Mouse (Mus musculus) MEL (cell line): ENCODE data around the gene Il12rb1.

Experiments used
- CHD2 ChIP-seq: IDR thresholded peaks from 2 replicates; pipeline ENCODE4 v1.6.1; 2011; ENCODE audit warnings: low read length, improper control_type of control experiment
- CTCF ChIP-seq, 3 experiments: IDR thresholded peaks in 2 of 3; conservative IDR thresholded peaks in 1 of 3; 2 replicates each; pipeline ENCODE4 v1.5.1; 2011 to 2012; ENCODE audit warnings: low read length in 3 of 3, low read depth in 2 of 3, mild to moderate bottlenecking in 2 of 3, improper control_type of control experiment in 1 of 3, inconsistent platforms in 1 of 3, mixed read lengths in 1 of 3, moderate library complexity in 1 of 3; ENCODE audit not compliant: control insufficient read depth in 1 of 3, insufficient read depth in 1 of 3, poor library complexity in 1 of 3, severe bottlenecking in 1 of 3
- EP300 ChIP-seq, 2 experiments: IDR thresholded peaks; 2 replicates each; pipeline ENCODE4 v1.6.1; 2011; ENCODE audit warnings: improper control_type of control experiment in 2 of 2, low read length in 2 of 2, low read depth in 1 of 2, mild to moderate bottlenecking in 1 of 2
- GATA1 ChIP-seq: IDR thresholded peaks from 2 replicates; pipeline ENCODE4 v1.6.1; 2011; ENCODE audit warnings: low read depth, low read length, improper control_type of control experiment
- MAX ChIP-seq: IDR thresholded peaks from 2 replicates; pipeline ENCODE4 v1.6.1; 2011; ENCODE audit warnings: low read length, improper control_type of control experiment
- MYC ChIP-seq: IDR thresholded peaks from 2 replicates; pipeline ENCODE4 v1.6.1; 2011; ENCODE audit warnings: low read depth, mild to moderate bottlenecking, low read length, improper control_type of control experiment, moderate library complexity
- NELFE ChIP-seq: IDR thresholded peaks from 2 replicates; pipeline ENCODE4 v1.6.1; 2011; ENCODE audit warnings: low read depth, low read length, improper control_type of control experiment
- POLR2A ChIP-seq, 2 experiments: IDR thresholded peaks; 2 replicates each; pipeline ENCODE4 v1.6.1; 2011 to 2012; ENCODE audit warnings: low read length in 2 of 2, mild to moderate bottlenecking in 2 of 2, control low read depth in 1 of 2, improper control_type of control experiment in 1 of 2, low read depth in 1 of 2, moderate library complexity in 1 of 2; ENCODE audit not compliant: control insufficient read depth in 1 of 2, insufficient read depth in 1 of 2, poor library complexity in 1 of 2
- RAD21 ChIP-seq: IDR thresholded peaks from 2 replicates; pipeline ENCODE4 v1.6.1; 2011; ENCODE audit warnings: mild to moderate bottlenecking, low read depth, low read length, improper control_type of control experiment
- RCOR1 ChIP-seq: IDR thresholded peaks from 2 replicates; pipeline ENCODE4 v1.6.1; 2012; ENCODE audit warnings: low read depth, mild to moderate bottlenecking, inconsistent platforms, low read length, improper control_type of control experiment
- TAL1 ChIP-seq: IDR thresholded peaks from 2 replicates; pipeline ENCODE4 v1.6.1; 2012; ENCODE audit warnings: mild to moderate bottlenecking, inconsistent platforms, low read length, moderate library complexity, mixed read lengths
- TCF12 ChIP-seq: IDR thresholded peaks from 2 replicates; pipeline ENCODE4 v1.6.1; 2014; ENCODE audit warnings: low read depth, mild to moderate bottlenecking, inconsistent platforms, low read length, improper control_type of control experiment, moderate library complexity
- ZKSCAN1 ChIP-seq: IDR thresholded peaks from 2 replicates; pipeline ENCODE4 v1.6.1; 2012; ENCODE audit warnings: low read depth, mild to moderate bottlenecking, inconsistent platforms, low read length, improper control_type of control experiment, moderate library complexity
- ZNF384 ChIP-seq: IDR thresholded peaks from 2 replicates; pipeline ENCODE4 v1.6.1; 2012; ENCODE audit warnings: low read depth, mild to moderate bottlenecking, inconsistent platforms, low read length, improper control_type of control experiment

DNA sequence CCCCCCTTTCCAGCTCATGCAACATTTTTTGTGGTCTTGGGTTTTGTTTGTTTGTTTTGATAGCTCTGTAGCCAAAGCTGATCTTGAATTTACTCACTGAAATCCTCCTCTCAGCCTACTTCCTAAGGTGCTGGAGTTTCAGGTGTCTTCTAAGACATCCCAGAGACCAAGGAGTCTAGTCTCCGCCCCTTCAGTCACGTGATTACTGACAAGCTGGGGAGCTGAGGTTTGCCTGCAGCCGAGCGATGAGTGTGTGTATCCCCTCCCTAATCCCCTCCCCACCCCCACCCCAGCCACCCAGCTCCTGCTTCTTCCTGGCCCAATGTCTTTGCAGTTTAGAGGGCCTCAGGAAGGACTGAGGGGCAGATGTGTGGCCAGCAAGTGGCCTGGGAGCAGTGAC is 49.3 kb downstream of the Il12rb1 start:
- TF ChIP-seq RAD21: no peak
- TF ChIP-seq EP300 (IDR thresholded peaks at IDR 0.05; ENCODE audit: low read depth in 1 of 2, low read length in 2 of 2): no peak
- no peak for TF ChIP-seq MAX
- TF ChIP-seq CTCF (IDR thresholded peaks at IDR 0.05 in 2 of 3, conservative IDR thresholded peaks at IDR 0.05 in 1 of 3; ENCODE audit: control insufficient read depth in 1 of 3, insufficient read depth in 1 of 3, low read depth in 2 of 3, low read length in 3 of 3, poor library complexity in 1 of 3, severe bottlenecking in 1 of 3): no peak
- TF ChIP-seq TAL1: no peak
- TF ChIP-seq POLR2A (IDR thresholded peaks at IDR 0.05; ENCODE audit: control insufficient read depth in 1 of 2, insufficient read depth in 1 of 2, low read depth in 1 of 2, low read length in 2 of 2, poor library complexity in 1 of 2): no peak
- no peak for TF ChIP-seq ZKSCAN1
- no peak for TF ChIP-seq CHD2
- TF ChIP-seq MYC: no peak
- no peak for TF ChIP-seq ZNF384
- TF ChIP-seq NELFE: no peak
- TF ChIP-seq TCF12: no peak
- TF ChIP-seq RCOR1: no peak
- no peak for TF ChIP-seq GATA1
